In the genomic region with DNA sequence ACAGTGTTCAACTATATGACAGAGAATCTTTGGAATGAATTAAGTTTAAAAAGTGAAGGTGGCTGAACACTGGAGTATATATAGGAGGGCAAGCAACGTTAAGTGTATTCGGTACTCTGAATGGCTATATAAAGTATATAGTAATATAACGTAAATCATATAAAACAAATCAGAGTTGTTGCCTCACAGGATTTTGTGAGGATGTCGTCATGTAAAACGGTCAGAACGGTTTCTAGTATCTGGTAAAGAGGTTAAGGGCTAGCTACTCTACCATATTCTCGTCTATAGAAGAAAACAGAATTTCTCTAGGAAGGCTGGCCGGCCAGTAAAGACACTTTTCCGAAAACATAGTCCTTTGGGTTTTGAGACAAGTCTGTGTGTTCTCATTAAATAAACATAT, we compare ENCODE assay signal across 8 mouse cellular contexts. TPM values are rescaled to one million over a fixed set of nuclear protein-coding genes. Genes with fewer than 3 reads are reported as not detected.
DNase-seq lines count a peak whose midpoint lies in the region; ATAC-seq and TF ChIP-seq lines count a peak whose summit lies in the region.

No protein-coding gene starts in this region.

- no peak for TF ChIP-seq CTCF in gastrocnemius, adult 2 months (IDR thresholded peaks at IDR 0.05)

- H3K36me3 ChIP-seq in forebrain, embryonic 13.5 days (ENCODE audit: poor library complexity, severe bottlenecking): peaks cover 20% of the 10 kb centered on the region
- H3K36me3 ChIP-seq in liver, embryonic 15.5 days (replicated peaks): peaks cover 10% of the 10 kb centered on the region

- intact Hi-C loops in gastrocnemius, adult 2 months (cut with DNase I): loop anchor here (1.0 to 10.0 kb wide), 4 partner anchors 15 to 387 kb away; a partner anchor contains a TSS

- peak overlapping the region; percentile 87 for H3K4me2 ChIP-seq in forebrain, embryonic 13.5 days
- peak overlapping the region; percentile 93 for H3K4me2 ChIP-seq in liver, embryonic 15.5 days

- ATAC-seq in forebrain, embryonic 13.5 days: 0 out of 2 replicates have a peak, but pooled peaks have one; percentile 1
- no peak for ATAC-seq in liver, embryonic 15.5 days (ENCODE audit: insufficient read depth)

- no peaks in the 10 kb centered on the region for H3K9me3 ChIP-seq in forebrain, embryonic 13.5 days (replicated peaks)
- H3K9me3 ChIP-seq in liver, embryonic 15.5 days (replicated peaks): no peaks in the 10 kb centered on the region

- DNase-seq in gastrocnemius, adult 2 months: no peak
- DNase-seq in gastrocnemius, postnatal 25 days: no peak
- DNase-seq in 416B (ENCODE audit: low read depth): peak; percentile 62
- no peak for DNase-seq in urinary bladder, postnatal 36 days (ENCODE audit: low spot score in 2 of 2)
- DNase-seq in frontal cortex, postnatal 14 days (ENCODE audit: low spot score in 2 of 2): no peak
- no peak for DNase-seq in thymus, postnatal 36 days

- peak overlapping the region; percentile 99 for H3K27ac ChIP-seq in gastrocnemius, adult 2 months
- peak overlapping the region; percentile 95 for H3K27ac ChIP-seq in forebrain, embryonic 13.5 days
- peak overlapping the region; percentile 97 for H3K27ac ChIP-seq in liver, embryonic 15.5 days (replicated peaks)

- H3K4me1 ChIP-seq in forebrain, embryonic 13.5 days: peaks cover 28% of the 10 kb centered on the region
- peaks cover 46% of the 10 kb centered on the region for H3K4me1 ChIP-seq in liver, embryonic 15.5 days (replicated peaks)

- peak overlapping the region; percentile 81 for H3K9ac ChIP-seq in forebrain, embryonic 13.5 days
- peak overlapping the region; percentile 84 for H3K9ac ChIP-seq in liver, embryonic 15.5 days

- H3K27me3 ChIP-seq in forebrain, embryonic 13.5 days: 0 out of 2 replicates have a peak, but pooled peaks cover 4% of the 10 kb centered on the region
- peaks cover 4% of the 10 kb centered on the region; the same call in 1 of the 2 replicates for H3K27me3 ChIP-seq in liver, embryonic 15.5 days

- H3K4me3 ChIP-seq in gastrocnemius, adult 2 months: peak overlapping the region; percentile 91
- peak overlapping the region; percentile 73 for H3K4me3 ChIP-seq in forebrain, embryonic 13.5 days
- peak overlapping the region; percentile 83 for H3K4me3 ChIP-seq in liver, embryonic 15.5 days (replicated peaks)

- WGBS in forebrain, embryonic 13.5 days: 9% methylated on average over 9 of the region's 9 CpGs
- WGBS in liver, embryonic 15.5 days (ENCODE audit: insufficient replicate concordance): 5% methylated on average over 9 of the region's 9 CpGs

RNA-seq across cellular contexts. Expression of a gene that starts 0.6 kb away (rescaled TPM):
- total RNA-seq in gastrocnemius, adult 2 months (2021): 10 to 100 TPM; 19.9 to 23.6 TPM
- total RNA-seq in gastrocnemius, postnatal 25 days (2021): 10 to 100 TPM; 15.5 to 19.3 TPM
- polyA plus RNA-seq in forebrain, embryonic 13.5 days (2015; fragmentation: Nextera tagmentation; extraction: Ambion mirVana): 6.0 and 7.4 TPM in 2 replicates
- 2.0 and 2.3 TPM in 2 replicates for polyA plus RNA-seq in liver, embryonic 15.5 days (2015; fragmentation: Nextera tagmentation; extraction: Ambion mirVana)

RNA-seq across cellular contexts. Expression of a gene that starts 8.1 kb away (rescaled TPM):
- total RNA-seq in gastrocnemius, adult 2 months (2021): 10 to 100 TPM; 25.9 to 51.8 TPM
- total RNA-seq in gastrocnemius, postnatal 25 days (2021): 10 to 100 TPM; 57.3 to 57.9 TPM
- polyA plus RNA-seq in forebrain, embryonic 13.5 days (2015; fragmentation: Nextera tagmentation; extraction: Ambion mirVana): 0.71 and 0.80 TPM in 2 replicates
- 0.09 and 0.21 TPM in 2 replicates for polyA plus RNA-seq in liver, embryonic 15.5 days (2015; fragmentation: Nextera tagmentation; extraction: Ambion mirVana)

RNA-seq across cellular contexts. Expression of a gene that starts 8.7 kb away (rescaled TPM):
- 1 to 10 TPM; 1.5 to 2.2 TPM for total RNA-seq in gastrocnemius, adult 2 months (2021)
- 1 to 10 TPM in 1 of 2 experiments, under 1 TPM in 1; 0.67 to 3.2 TPM for total RNA-seq in gastrocnemius, postnatal 25 days (2021)
- polyA plus RNA-seq in forebrain, embryonic 13.5 days (2015; fragmentation: Nextera tagmentation; extraction: Ambion mirVana): 4.2 and 5.2 TPM in 2 replicates
- 1.4 and 2.1 TPM in 2 replicates for polyA plus RNA-seq in liver, embryonic 15.5 days (2015; fragmentation: Nextera tagmentation; extraction: Ambion mirVana)

RNA-seq across cellular contexts. Expression of a gene that starts 17.7 kb away (rescaled TPM):
- 100 to 1,000 TPM; 383 to 424 TPM for total RNA-seq in gastrocnemius, adult 2 months (2021)
- total RNA-seq in gastrocnemius, postnatal 25 days (2021): 100 to 1,000 TPM; 321 to 324 TPM
- 585 and 587 TPM in 2 replicates for polyA plus RNA-seq in forebrain, embryonic 13.5 days (2015; fragmentation: Nextera tagmentation; extraction: Ambion mirVana)
- 438 and 439 TPM in 2 replicates for polyA plus RNA-seq in liver, embryonic 15.5 days (2015; fragmentation: Nextera tagmentation; extraction: Ambion mirVana)

RNA-seq across cellular contexts. Expression of a gene that starts 53.7 kb away (rescaled TPM):
- 10 to 100 TPM; 13.5 to 14.4 TPM for total RNA-seq in gastrocnemius, adult 2 months (2021)
- 10 to 100 TPM in 1 of 2 experiments, 1 to 10 TPM in 1; 9.0 to 11.1 TPM for total RNA-seq in gastrocnemius, postnatal 25 days (2021)
- 1.6 and 1.9 TPM in 2 replicates for polyA plus RNA-seq in forebrain, embryonic 13.5 days (2015; fragmentation: Nextera tagmentation; extraction: Ambion mirVana)
- polyA plus RNA-seq in liver, embryonic 15.5 days (2015; fragmentation: Nextera tagmentation; extraction: Ambion mirVana): 19.2 and 20.4 TPM in 2 replicates
